Mouse (Mus musculus): ENCODE measurements around the gene Fads3. TPM values are rescaled to one million over a fixed set of nuclear protein-coding genes. Genes with fewer than 3 reads are reported as not detected.
A peak's percentile ranks its signal among the peaks of the same experiment; 100 is the strongest.

Gene Fads3
- polyA plus RNA-seq, 1 experiment, result 3.1 TPM

DNA sequence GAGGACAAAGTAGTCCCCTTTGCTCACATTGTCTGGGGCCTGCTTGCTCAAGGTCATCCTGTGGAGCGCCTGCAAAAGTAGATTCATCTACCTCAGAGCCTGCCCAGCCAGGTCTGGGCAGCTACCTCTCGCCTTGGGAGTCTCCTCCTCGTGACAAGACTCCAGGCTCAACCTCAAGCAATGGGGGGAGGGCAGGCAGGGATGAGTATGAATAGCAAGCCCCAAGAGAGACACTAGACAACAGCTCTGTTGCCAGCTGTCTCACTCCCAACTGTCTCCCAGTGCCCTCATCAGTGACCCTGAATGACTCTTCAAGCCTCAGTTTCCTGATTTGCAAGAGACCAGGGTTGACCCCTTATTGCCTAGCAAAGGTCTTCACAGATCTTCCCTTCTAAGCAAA is 28.0 kb upstream of the Fads3 start:
- Histone ChIP-seq H3K36me3 (ENCODE audit: control insufficient read depth, insufficient read depth, low read length, poor library complexity, severe bottlenecking) (no peaks in the 10 kb centered on the region), H3K4me1 (ENCODE audit: control insufficient read depth, insufficient read depth, low read length) (peaks cover 9% of the 10 kb centered on the region), H3K27ac (ENCODE audit: insufficient read depth, low read length) (peak overlapping the region; percentile 44), H3K9ac (ENCODE audit: low read depth, poor library complexity, severe bottlenecking) (no peak overlapping the region), H3K27me3 (ENCODE audit: control insufficient read depth, insufficient read depth, low read length, poor library complexity, severe bottlenecking) (no peaks in the 10 kb centered on the region), H3K9me3 (replicated peaks; ENCODE audit: control insufficient read depth, insufficient read depth, low read length, poor library complexity, severe bottlenecking) (no peaks in the 10 kb centered on the region), H3K4me3 (ENCODE audit: low read depth, low read length) (no peak overlapping the region)
- TF ChIP-seq EP300 (IDR thresholded peaks at IDR 0.05; ENCODE audit: insufficient read depth, low read depth, low read length) (peak; percentile 86), CTCF (IDR thresholded peaks at IDR 0.05; ENCODE audit: low read depth, low read length) (no peak), POLR2A (IDR thresholded peaks at IDR 0.05; ENCODE audit: insufficient read depth, low read length) (no peak)

DNA sequence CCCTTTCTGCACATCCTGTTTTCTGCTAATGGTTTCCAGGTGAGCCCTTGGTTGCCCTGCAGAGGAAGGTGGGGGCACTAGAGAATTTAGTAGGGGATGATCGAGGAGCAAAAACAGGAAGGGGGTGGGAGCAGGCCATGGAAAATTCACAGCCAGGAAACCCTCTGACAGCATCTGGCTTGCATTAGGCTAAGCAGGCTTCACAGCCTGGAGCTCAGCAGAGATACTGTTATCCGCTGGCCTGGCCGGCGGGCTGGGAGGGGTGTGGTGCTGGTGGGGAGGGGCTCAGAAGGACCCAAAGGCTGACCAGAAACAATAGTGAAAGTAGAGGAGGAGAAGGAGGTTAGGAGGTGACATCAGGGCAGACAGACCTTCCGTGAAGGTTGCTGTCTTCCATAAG is 27.5 kb upstream of the Fads3 start:
- Histone ChIP-seq H3K9ac (ENCODE audit: low read depth, poor library complexity, severe bottlenecking) (no peak overlapping the region), H3K4me3 (ENCODE audit: low read depth, low read length) (no peak overlapping the region), H3K27me3 (ENCODE audit: control insufficient read depth, insufficient read depth, low read length, poor library complexity, severe bottlenecking) (no peaks in the 10 kb centered on the region), H3K27ac (ENCODE audit: insufficient read depth, low read length) (peak overlapping the region; percentile 44), H3K36me3 (ENCODE audit: control insufficient read depth, insufficient read depth, low read length, poor library complexity, severe bottlenecking) (no peaks in the 10 kb centered on the region), H3K9me3 (replicated peaks; ENCODE audit: control insufficient read depth, insufficient read depth, low read length, poor library complexity, severe bottlenecking) (no peaks in the 10 kb centered on the region), H3K4me1 (ENCODE audit: control insufficient read depth, insufficient read depth, low read length) (peaks cover 9% of the 10 kb centered on the region)
- TF ChIP-seq CTCF (IDR thresholded peaks at IDR 0.05; ENCODE audit: low read depth, low read length) (no peak), EP300 (IDR thresholded peaks at IDR 0.05; ENCODE audit: insufficient read depth, low read depth, low read length) (peak; percentile 87), POLR2A (IDR thresholded peaks at IDR 0.05; ENCODE audit: insufficient read depth, low read length) (no peak)

DNA sequence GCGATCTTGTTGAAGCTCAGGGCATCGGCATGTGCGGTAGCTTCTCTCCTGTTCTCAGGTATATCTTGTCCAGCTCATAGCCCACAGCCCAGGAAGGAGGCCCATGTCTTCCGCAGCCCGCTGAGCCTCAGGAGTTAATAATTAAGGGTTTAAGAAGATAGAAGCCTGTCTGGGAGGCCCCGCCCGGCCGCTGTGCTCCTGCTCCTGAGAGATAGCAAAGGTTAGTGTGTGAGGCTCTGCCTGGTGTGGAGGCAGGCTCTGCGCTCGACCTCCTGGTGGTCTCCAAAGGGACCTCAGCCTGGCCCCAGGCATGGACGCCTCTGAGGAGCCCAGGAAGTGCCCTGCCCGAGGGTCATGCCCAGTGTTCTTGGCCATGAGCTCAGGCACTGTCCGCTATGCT is 26.5 kb upstream of the Fads3 start:
- Histone ChIP-seq H3K36me3 (ENCODE audit: control insufficient read depth, insufficient read depth, low read length, poor library complexity, severe bottlenecking) (no peaks in the 10 kb centered on the region), H3K4me3 (ENCODE audit: low read depth, low read length) (no peak overlapping the region), H3K27ac (ENCODE audit: insufficient read depth, low read length) (no peak overlapping the region), H3K27me3 (ENCODE audit: control insufficient read depth, insufficient read depth, low read length, poor library complexity, severe bottlenecking) (no peaks in the 10 kb centered on the region), H3K9me3 (replicated peaks; ENCODE audit: control insufficient read depth, insufficient read depth, low read length, poor library complexity, severe bottlenecking) (no peaks in the 10 kb centered on the region), H3K4me1 (ENCODE audit: control insufficient read depth, insufficient read depth, low read length) (peaks cover 11% of the 10 kb centered on the region), H3K9ac (ENCODE audit: low read depth, poor library complexity, severe bottlenecking) (no peak overlapping the region)
- no peak for TF ChIP-seq CTCF (IDR thresholded peaks at IDR 0.05; ENCODE audit: low read depth, low read length)
- TF ChIP-seq EP300 (IDR thresholded peaks at IDR 0.05; ENCODE audit: insufficient read depth, low read depth, low read length), result no peak
- no peak for TF ChIP-seq POLR2A (IDR thresholded peaks at IDR 0.05; ENCODE audit: insufficient read depth, low read length)

DNA sequence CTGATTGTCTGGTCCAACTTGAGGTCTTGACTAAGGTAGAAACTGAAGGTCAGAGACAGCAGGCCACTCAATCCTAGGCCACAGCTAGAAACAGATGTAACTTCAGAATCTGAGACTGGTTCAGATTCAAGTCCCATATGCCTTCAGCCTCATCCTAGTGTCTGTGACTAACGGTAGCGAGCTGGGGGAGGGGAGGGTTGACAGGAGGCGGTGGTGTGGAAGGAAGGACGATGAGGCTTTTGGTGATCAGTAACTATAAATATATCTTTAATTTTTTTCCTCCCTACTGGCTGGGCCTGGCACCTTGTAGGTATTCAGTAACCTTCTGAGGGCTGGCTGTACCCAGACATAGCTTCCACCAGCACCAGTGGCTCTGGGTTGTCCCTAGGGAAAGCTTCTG is 25.9 kb upstream of the Fads3 start:
- Histone ChIP-seq H3K36me3 (ENCODE audit: control insufficient read depth, insufficient read depth, low read length, poor library complexity, severe bottlenecking) (no peaks in the 10 kb centered on the region), H3K9ac (ENCODE audit: low read depth, poor library complexity, severe bottlenecking) (no peak overlapping the region), H3K9me3 (replicated peaks; ENCODE audit: control insufficient read depth, insufficient read depth, low read length, poor library complexity, severe bottlenecking) (no peaks in the 10 kb centered on the region), H3K27ac (ENCODE audit: insufficient read depth, low read length) (no peak overlapping the region), H3K4me1 (ENCODE audit: control insufficient read depth, insufficient read depth, low read length) (peaks cover 11% of the 10 kb centered on the region), H3K4me3 (ENCODE audit: low read depth, low read length) (no peak overlapping the region), H3K27me3 (ENCODE audit: control insufficient read depth, insufficient read depth, low read length, poor library complexity, severe bottlenecking) (no peaks in the 10 kb centered on the region)
- no peak for TF ChIP-seq EP300 (IDR thresholded peaks at IDR 0.05; ENCODE audit: insufficient read depth, low read depth, low read length)
- TF ChIP-seq CTCF (IDR thresholded peaks at IDR 0.05; ENCODE audit: low read depth, low read length), result no peak
- no peak for TF ChIP-seq POLR2A (IDR thresholded peaks at IDR 0.05; ENCODE audit: insufficient read depth, low read length)

DNA sequence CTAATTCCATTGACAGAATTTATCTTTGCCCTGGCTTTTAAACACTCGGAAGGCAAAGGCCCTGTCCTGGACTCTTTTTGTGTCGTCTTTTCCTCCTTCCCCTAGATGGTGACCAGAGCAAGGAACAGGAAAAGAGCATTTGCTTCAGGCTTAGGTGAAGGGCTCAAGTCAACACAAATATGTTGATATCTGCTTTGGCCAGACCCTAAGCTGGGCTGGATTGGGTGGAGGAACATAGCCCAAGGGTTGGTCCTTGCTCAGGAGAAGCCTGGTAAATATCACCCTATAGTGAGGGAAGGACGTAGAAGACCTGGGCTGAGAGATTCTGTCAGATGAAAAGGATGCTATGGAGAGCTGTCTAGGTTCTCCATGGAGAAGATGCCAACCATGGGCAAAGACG is 25.2 kb upstream of the Fads3 start:
- H3K36me3 ChIP-seq (ENCODE audit: control insufficient read depth, insufficient read depth, low read length, poor library complexity, severe bottlenecking), result no peaks in the 10 kb centered on the region
- no peak overlapping the region for H3K9ac ChIP-seq (ENCODE audit: low read depth, poor library complexity, severe bottlenecking)
- no peaks in the 10 kb centered on the region for H3K27me3 ChIP-seq (ENCODE audit: control insufficient read depth, insufficient read depth, low read length, poor library complexity, severe bottlenecking)
- no peak overlapping the region for H3K27ac ChIP-seq (ENCODE audit: insufficient read depth, low read length)
- no peaks in the 10 kb centered on the region for H3K9me3 ChIP-seq (replicated peaks; ENCODE audit: control insufficient read depth, insufficient read depth, low read length, poor library complexity, severe bottlenecking)
- no peak overlapping the region for H3K4me3 ChIP-seq (ENCODE audit: low read depth, low read length)
- no peak for TF ChIP-seq POLR2A (IDR thresholded peaks at IDR 0.05; ENCODE audit: insufficient read depth, low read length)
- no peak for TF ChIP-seq CTCF (IDR thresholded peaks at IDR 0.05; ENCODE audit: low read depth, low read length)
- no peak for TF ChIP-seq EP300 (IDR thresholded peaks at IDR 0.05; ENCODE audit: insufficient read depth, low read depth, low read length)
- peaks cover 10% of the 10 kb centered on the region for H3K4me1 ChIP-seq (ENCODE audit: control insufficient read depth, insufficient read depth, low read length)

DNA sequence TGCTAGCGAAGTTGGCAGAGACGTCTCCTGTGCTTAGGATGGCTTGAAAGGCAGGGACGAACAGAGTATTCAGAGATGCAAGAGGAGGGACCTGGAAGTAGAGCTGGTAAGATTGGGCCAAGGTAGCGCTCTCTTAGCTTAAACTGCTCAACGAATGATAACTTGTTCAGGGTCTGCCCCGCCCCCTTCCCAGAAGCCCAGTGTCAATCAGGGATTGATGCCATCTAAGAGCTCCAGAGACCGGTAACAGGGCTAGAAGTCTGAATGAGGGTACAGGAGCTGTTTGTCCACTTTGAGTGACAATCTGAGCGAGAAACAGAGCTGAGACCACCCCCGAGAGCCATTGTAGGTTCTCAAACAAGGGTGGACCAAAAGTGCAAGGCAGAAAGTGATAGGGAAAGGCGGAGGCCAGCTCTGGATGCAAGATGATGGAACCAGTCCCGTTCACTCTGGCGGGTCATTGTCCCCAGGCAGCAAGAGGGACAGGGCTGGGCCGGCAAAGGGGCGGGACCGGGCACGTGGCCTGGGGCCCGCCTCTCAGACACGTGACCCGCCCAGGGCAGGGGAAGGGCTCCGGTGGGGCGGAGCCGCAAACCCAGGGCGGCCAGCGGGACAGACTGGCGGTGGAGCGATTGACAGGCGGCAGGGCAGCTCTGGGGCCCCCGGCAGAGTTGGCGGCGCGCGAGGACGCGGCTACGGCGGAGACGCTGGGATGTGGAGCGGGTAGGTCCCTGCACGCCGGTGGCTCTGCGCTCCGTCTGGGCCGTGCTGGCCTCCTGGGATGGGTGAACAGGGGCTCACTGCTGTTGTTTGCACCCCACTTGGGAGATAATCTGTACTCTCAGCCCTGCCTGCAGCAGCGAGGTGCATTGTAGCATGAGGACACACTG is 23.5 kb upstream of the Fads3 start:
- Histone ChIP-seq H3K27ac (ENCODE audit: insufficient read depth, low read length) (no peak overlapping the region), H3K36me3 (ENCODE audit: control insufficient read depth, insufficient read depth, low read length, poor library complexity, severe bottlenecking) (no peaks in the 10 kb centered on the region), H3K4me3 (ENCODE audit: low read depth, low read length) (peak overlapping the region; percentile 60), H3K27me3 (ENCODE audit: control insufficient read depth, insufficient read depth, low read length, poor library complexity, severe bottlenecking) (no peaks in the 10 kb centered on the region), H3K9me3 (replicated peaks; ENCODE audit: control insufficient read depth, insufficient read depth, low read length, poor library complexity, severe bottlenecking) (no peaks in the 10 kb centered on the region), H3K4me1 (ENCODE audit: control insufficient read depth, insufficient read depth, low read length) (peaks cover 7% of the 10 kb centered on the region), H3K9ac (ENCODE audit: low read depth, poor library complexity, severe bottlenecking) (no peak overlapping the region)
- TF ChIP-seq EP300 (IDR thresholded peaks at IDR 0.05; ENCODE audit: insufficient read depth, low read depth, low read length) (peak; percentile 58), CTCF (IDR thresholded peaks at IDR 0.05; ENCODE audit: low read depth, low read length) (no peak), POLR2A (IDR thresholded peaks at IDR 0.05; ENCODE audit: insufficient read depth, low read length) (peak; percentile 60)
